Mouse (Mus musculus) limb, embryonic 10.5 days (tissue): ENCODE data around the gene Cd8a. TPM values are rescaled to one million over a fixed set of nuclear protein-coding genes. Genes with fewer than 3 reads are reported as not detected.
"Not testable (repeated sequence)": the region's sequence is repeated elsewhere in the genome, so short reads cannot be mapped to it uniquely, and the experiment has no call there.

Experiments
- DNase-seq: peaks from one replicate; pipeline ENCODE4 v3.0.0-alpha.2; 2017; ENCODE audit warnings: low spot score
- H3K27ac ChIP-seq: fragments of 300-500 bp; sonication (generic); 2 replicates; pipeline ENCODE4 v1.5.1; 2016; ENCODE audit warnings: mild to moderate bottlenecking
- H3K27me3 ChIP-seq: fragments of 300-500 bp; sonication (generic); 2 replicates; pipeline ENCODE4 v1.6.1; 2016; ENCODE audit warnings: low read depth, mild to moderate bottlenecking; ENCODE audit not compliant: poor library complexity, severe bottlenecking
- H3K36me3 ChIP-seq: fragments of 300-500 bp; sonication (generic); 2 replicates; pipeline ENCODE4 v1.6.1; 2016; ENCODE audit warnings: mild to moderate bottlenecking, moderate library complexity
- H3K4me1 ChIP-seq: fragments of 300-500 bp; sonication (generic); 2 replicates; pipeline ENCODE4 v1.6.1; 2016
- H3K4me3 ChIP-seq: fragments of 300-500 bp; sonication (generic); 2 replicates; pipeline ENCODE4 v1.5.1; 2016; ENCODE audit warnings: mild to moderate bottlenecking, moderate library complexity
- H3K9me3 ChIP-seq: fragments of 300-500 bp; sonication (generic); replicated peaks from 2 replicates; pipeline ENCODE4 v1.6.1; 2016; ENCODE audit warnings: mild to moderate bottlenecking
- WGBS: fragments of 180-500 bp; shearing (Covaris S2); methylation state at CpG from one replicate; pipeline ENCODE4 v1.1.7; 2016; 5-methylcytosine and 5-hydroxymethylcytosine counted together
- polyA plus RNA-seq: library from polyadenylated mRNA; unstranded; fragments of >200 nt; fragmentation: Nextera tagmentation; extraction: Ambion mirVana; gene quantifications from 2 replicates; pipeline ENCODE4 v1.2.1, GENCODE M21; 2016

Cd8a gene
- not detected in 2 replicates for polyA plus RNA-seq

- no peaks in the 10 kb centered on the region for H3K36me3 ChIP-seq
- no peak for DNase-seq
- H3K4me1 ChIP-seq, result no peaks in the 10 kb centered on the region
- no peak within 1 kb of the TSS for H3K4me3 ChIP-seq
- no peaks in the 10 kb centered on the region for H3K9me3 ChIP-seq
- WGBS, result 81% methylated on average over 14 of the region's 14 CpGs
- no peaks in the 10 kb centered on the region for H3K27me3 ChIP-seq
- H3K27ac ChIP-seq, result no peak within 1 kb of the TSS
Measured at GRCm38 (mm10) chr6:71373249-71373775, at the start of gene Cd8a. TSS of gene Cd8a (plus strand) at chr6:71373427.

GRCm38 (mm10) chr6:71324816-71325215, 48.4 kb upstream of the Cd8a start:
- H3K36me3 ChIP-seq, result no peaks in the 10 kb centered on the region
- no peaks in the 10 kb centered on the region for H3K9me3 ChIP-seq
- no peak overlapping the region for H3K27ac ChIP-seq
- H3K4me1 ChIP-seq, result no peaks in the 10 kb centered on the region
- no peak overlapping the region for H3K4me3 ChIP-seq
- 88% methylated on average over 9 of the region's 9 CpGs for WGBS
- H3K27me3 ChIP-seq, result no peaks in the 10 kb centered on the region
- DNase-seq, result no peak

- H3K27ac ChIP-seq, result no peak overlapping the region
- no peaks in the 10 kb centered on the region for H3K4me1 ChIP-seq
- H3K36me3 ChIP-seq, result no peaks in the 10 kb centered on the region
- no peaks in the 10 kb centered on the region for H3K9me3 ChIP-seq
- no peaks in the 10 kb centered on the region for H3K27me3 ChIP-seq
- no peak for DNase-seq
- H3K4me3 ChIP-seq, result no peak overlapping the region
- 92% methylated on average over 6 of the region's 6 CpGs for WGBS
Measured at GRCm38 (mm10) chr6:71329881-71330280, 43.3 kb upstream of the Cd8a start.

GRCm38 (mm10) chr6:71330486-71330885, 42.7 kb upstream of the Cd8a start:
- H3K4me3 ChIP-seq, result no peak overlapping the region
- no peaks in the 10 kb centered on the region for H3K27me3 ChIP-seq
- no peak overlapping the region for H3K27ac ChIP-seq
- H3K9me3 ChIP-seq, result no peaks in the 10 kb centered on the region
- H3K36me3 ChIP-seq, result no peaks in the 10 kb centered on the region
- 87% methylated on average over 7 of the region's 7 CpGs for WGBS
- DNase-seq, result no peak
- H3K4me1 ChIP-seq, result no peaks in the 10 kb centered on the region

- not testable (repeated sequence) for H3K36me3 ChIP-seq, H3K9me3 ChIP-seq, H3K4me1 ChIP-seq, H3K27me3 ChIP-seq, H3K4me3 ChIP-seq, H3K27ac ChIP-seq, DNase-seq
- WGBS, result 88% methylated on average over 3 of the region's 4 CpGs
Measured at GRCm38 (mm10) chr6:71331491-71331890, 41.7 kb upstream of the Cd8a start.

GRCm38 (mm10) chr6:71332236-71332965, 40.8 kb upstream of the Cd8a start:
- DNase-seq, result no peak
- 86% methylated on average over 11 of the region's 11 CpGs for WGBS
- Histone ChIP-seq H3K4me3 (no peak overlapping the region), H3K27me3 (no peaks in the 10 kb centered on the region), H3K9me3 (no peaks in the 10 kb centered on the region), H3K27ac (no peak overlapping the region), H3K36me3 (no peaks in the 10 kb centered on the region), H3K4me1 (no peaks in the 10 kb centered on the region)

GRCm38 (mm10) chr6:71333031-71333430, 40.2 kb upstream of the Cd8a start:
- Histone ChIP-seq H3K36me3 (no peaks in the 10 kb centered on the region), H3K4me3 (no peak overlapping the region), H3K9me3 (no peaks in the 10 kb centered on the region), H3K4me1 (no peaks in the 10 kb centered on the region), H3K27ac (no peak overlapping the region), H3K27me3 (no peaks in the 10 kb centered on the region)
- 91% methylated on average over 3 of the region's 3 CpGs for WGBS
- no peak for DNase-seq

GRCm38 (mm10) chr6:71333578-71334273, 39.5 kb upstream of the Cd8a start:
- Histone ChIP-seq H3K27ac (no peak overlapping the region), H3K9me3 (no peaks in the 10 kb centered on the region), H3K4me1 (no peaks in the 10 kb centered on the region), H3K27me3 (no peaks in the 10 kb centered on the region), H3K36me3 (no peaks in the 10 kb centered on the region), H3K4me3 (no peak overlapping the region)
- DNase-seq, result no peak
- WGBS, result 93% methylated on average over 11 of the region's 11 CpGs

- DNase-seq, result no peak
- 98% methylated on average over 8 of the region's 8 CpGs for WGBS
- Histone ChIP-seq H3K4me3 (no peak overlapping the region), H3K9me3 (no peaks in the 10 kb centered on the region), H3K4me1 (no peaks in the 10 kb centered on the region), H3K27me3 (no peaks in the 10 kb centered on the region), H3K27ac (no peak overlapping the region), H3K36me3 (no peaks in the 10 kb centered on the region)
Measured at GRCm38 (mm10) chr6:71337666-71338065, 35.6 kb upstream of the Cd8a start.

- Histone ChIP-seq H3K9me3 (no peaks in the 10 kb centered on the region), H3K27me3 (no peaks in the 10 kb centered on the region), H3K4me3 (no peak overlapping the region), H3K36me3 (no peaks in the 10 kb centered on the region), H3K4me1 (no peaks in the 10 kb centered on the region), H3K27ac (no peak overlapping the region)
- WGBS, result 83% methylated on average over 3 of the region's 3 CpGs
- no peak for DNase-seq
Measured at GRCm38 (mm10) chr6:71338941-71339340, 34.3 kb upstream of the Cd8a start.

GRCm38 (mm10) chr6:71339351-71339750, 33.9 kb upstream of the Cd8a start:
- H3K27me3 ChIP-seq, result no peaks in the 10 kb centered on the region
- DNase-seq, result no peak
- no peaks in the 10 kb centered on the region for H3K9me3 ChIP-seq
- H3K27ac ChIP-seq, result no peak overlapping the region
- H3K36me3 ChIP-seq, result no peaks in the 10 kb centered on the region
- no peak overlapping the region for H3K4me3 ChIP-seq
- 88% methylated on average over 4 of the region's 4 CpGs for WGBS
- no peaks in the 10 kb centered on the region for H3K4me1 ChIP-seq

- WGBS, result 91% methylated on average over 9 of the region's 9 CpGs
Measured at GRCm38 (mm10) chr6:71341179-71341578, 32.0 kb upstream of the Cd8a start.

GRCm38 (mm10) chr6:71348006-71348405, 25.2 kb upstream of the Cd8a start:
- H3K4me3 ChIP-seq, result no peak overlapping the region
- H3K27ac ChIP-seq, result no peak overlapping the region
- DNase-seq, result no peak
- 92% methylated on average over 9 of the region's 9 CpGs for WGBS
- H3K9me3 ChIP-seq, result no peaks in the 10 kb centered on the region
- H3K36me3 ChIP-seq, result no peaks in the 10 kb centered on the region
- no peaks in the 10 kb centered on the region for H3K27me3 ChIP-seq
- no peaks in the 10 kb centered on the region for H3K4me1 ChIP-seq

More at GRCm38 (mm10) chr6:71341179-71341578, 32.0 kb upstream of the Cd8a start:
- no peaks in the 10 kb centered on the region for H3K4me1 ChIP-seq
- H3K4me3 ChIP-seq, result no peak overlapping the region
- H3K36me3 ChIP-seq, result no peaks in the 10 kb centered on the region
- no peaks in the 10 kb centered on the region for H3K27me3 ChIP-seq
- DNase-seq, result no peak
- no peak overlapping the region for H3K27ac ChIP-seq
- no peaks in the 10 kb centered on the region for H3K9me3 ChIP-seq
